Mouse (Mus musculus) limb, embryonic 14.5 days (tissue): ENCODE results near the gene Gm12184. TPM values are rescaled to one million over a fixed set of nuclear protein-coding genes. Genes with fewer than 3 reads are reported as not detected.

Source experiments
- ATAC-seq: fragments of 200-750 bp; cut with Nextera tagmentation; 2 replicates; pipeline ENCODE4 v1.8.0; 2017; ENCODE audit warnings: low read depth, moderate number of reproducible peaks, moderate TSS enrichment; ENCODE audit not compliant: low FRiP score
- DNase-seq: peaks from one replicate; pipeline ENCODE4 v3.0.0-alpha.2; 2015; ENCODE audit warnings: low spot score
- H3K27ac ChIP-seq: fragments of 300-500 bp; sonication (generic); replicated peaks from 2 replicates; pipeline ENCODE4 v1.5.1; 2014; ENCODE audit warnings: low read depth, mild to moderate bottlenecking, low read length, moderate library complexity, mixed read lengths
- H3K27me3 ChIP-seq: fragments of 300-500 bp; sonication (generic); 2 replicates; pipeline ENCODE4 v1.6.1; 2014; ENCODE audit warnings: low read length, mixed read lengths; ENCODE audit not compliant: control insufficient read depth, insufficient read depth
- H3K36me3 ChIP-seq: fragments of 300-500 bp; sonication (generic); 2 replicates; pipeline ENCODE4 v1.6.1; 2014; ENCODE audit warnings: mild to moderate bottlenecking, low read length, moderate library complexity, mixed read lengths; ENCODE audit not compliant: control insufficient read depth, insufficient read depth
- H3K4me1 ChIP-seq: fragments of 300-500 bp; sonication (generic); 2 replicates; pipeline ENCODE4 v1.6.1; 2014; ENCODE audit warnings: antibody characterized with exemption, low read length, mixed read lengths; ENCODE audit not compliant: control insufficient read depth, insufficient read depth
- H3K4me2 ChIP-seq: fragments of 300-500 bp; sonication (generic); replicated peaks from 2 replicates; pipeline ENCODE4 v1.6.1; 2014; ENCODE audit warnings: low read depth, mild to moderate bottlenecking, low read length, moderate library complexity; ENCODE audit not compliant: severe bottlenecking
- H3K4me3 ChIP-seq: fragments of 300-500 bp; sonication (generic); replicated peaks from 2 replicates; pipeline ENCODE4 v1.5.1; 2014; ENCODE audit warnings: low read length
- H3K9ac ChIP-seq: fragments of 300-500 bp; sonication (generic); 2 replicates; pipeline ENCODE4 v1.6.1; 2014; ENCODE audit warnings: mild to moderate bottlenecking, low read depth, low read length, moderate library complexity; ENCODE audit not compliant: severe bottlenecking
- H3K9me3 ChIP-seq: fragments of 300-500 bp; sonication (generic); 2 replicates; pipeline ENCODE4 v1.6.1; 2016; ENCODE audit warnings: low read length; ENCODE audit not compliant: control insufficient read depth
- POLR2A ChIP-seq: fragments of 200-500 bp; IDR thresholded peaks from 2 replicates; pipeline ENCODE4 v1.8.0; 2012; ENCODE audit warnings: inconsistent platforms, mild to moderate bottlenecking, moderate library complexity, borderline replicate concordance; ENCODE audit not compliant: insufficient read depth, insufficient read length; ENCODE audit errors: extremely low read depth
- WGBS: fragments of 180-500 bp; shearing (Covaris S2); extraction: QIAGEN DNeasy Blood & Tissue Kit; methylation state at CpG from one replicate; pipeline ENCODE4 v1.1.7; 2014; 5-methylcytosine and 5-hydroxymethylcytosine counted together
- polyA plus RNA-seq, 2 experiments: library from polyadenylated mRNA; depleted of rRNA in 1 of 2; stranded (reverse) in 1 of 2; unstranded in 1 of 2; fragments of >200 nt; fragmentation: Nextera tagmentation in 1 of 2; extraction: Ambion mirVana in 1 of 2; gene quantifications; 2 replicates each; pipeline versions ENCODE4 v1.2.1 to v1.2.3; 2012 to 2014

The Gm12184 gene
- polyA plus RNA-seq, 2 experiments: 7.9 to 55.1 TPM

- Histone ChIP-seq H3K4me2 (peak overlapping the region; percentile 40), H3K27ac (no peak overlapping the region), H3K36me3 (no peaks in the 10 kb centered on the region), H3K27me3 (no peaks in the 10 kb centered on the region), H3K4me3 (peak overlapping the region; percentile 18; the same call in 1 of the 2 replicates), H3K4me1 (0 out of 2 replicates have a peak, but pooled peaks cover 2% of the 10 kb centered on the region), H3K9me3 (no peaks in the 10 kb centered on the region), H3K9ac (no peak overlapping the region)
- 18% methylated on average over 20 of the region's 20 CpGs for WGBS
- ATAC-seq (peak; percentile 69; the same call in 1 of the 2 replicates), DNase-seq (peak; percentile 85)
- no peak for TF ChIP-seq POLR2A
Measured at GRCm38 (mm10) chr11:48789973-48790823, 36.3 kb downstream of the Gm12184 start.

- ATAC-seq: no peak
- Histone ChIP-seq H3K36me3 (no peaks in the 10 kb centered on the region), H3K4me3 (no peak overlapping the region), H3K9me3 (no peaks in the 10 kb centered on the region), H3K4me2 (no peak overlapping the region; the same call in 1 of the 2 replicates), H3K27ac (no peak overlapping the region), H3K27me3 (no peaks in the 10 kb centered on the region), H3K9ac (no peak overlapping the region), H3K4me1 (0 out of 2 replicates have a peak, but pooled peaks cover 2% of the 10 kb centered on the region)
- WGBS: 81% methylated on average over 5 of the region's 5 CpGs
- no peak for TF ChIP-seq POLR2A
- no peak for DNase-seq
Measured at GRCm38 (mm10) chr11:48789215-48789614, 37.2 kb downstream of the Gm12184 start.

- Histone ChIP-seq H3K36me3 (no peaks in the 10 kb centered on the region), H3K4me1 (0 out of 2 replicates have a peak, but pooled peaks cover 2% of the 10 kb centered on the region), H3K27ac (no peak overlapping the region), H3K9ac (peak overlapping the region; percentile 18; the same call in 1 of the 2 replicates), H3K27me3 (no peaks in the 10 kb centered on the region), H3K9me3 (no peaks in the 10 kb centered on the region), H3K4me3 (peak overlapping the region; percentile 32), H3K4me2 (peak overlapping the region; percentile 52)
- WGBS: 11% methylated on average over 16 of the region's 16 CpGs
- no peak for TF ChIP-seq POLR2A
- DNase-seq (peak; percentile 89), ATAC-seq (peak; percentile 31; the same call in 1 of the 2 replicates)
Measured at GRCm38 (mm10) chr11:48788311-48789089, 38.0 kb downstream of the Gm12184 start.

GRCm38 (mm10) chr11:48787455-48788211 is 38.8 kb downstream of the Gm12184 start:
- 45% methylated on average over 10 of the region's 10 CpGs for WGBS

More at GRCm38 (mm10) chr11:48787455-48788211, 38.8 kb downstream of the Gm12184 start:
- ATAC-seq: peak; percentile 46; the same call in 1 of the 2 replicates
- Histone ChIP-seq H3K36me3 (no peaks in the 10 kb centered on the region), H3K4me2 (peak overlapping the region; percentile 52), H3K27me3 (no peaks in the 10 kb centered on the region), H3K27ac (no peak overlapping the region), H3K9me3 (no peaks in the 10 kb centered on the region), H3K4me3 (peak overlapping the region; percentile 32), H3K4me1 (0 out of 2 replicates have a peak, but pooled peaks cover 2% of the 10 kb centered on the region), H3K9ac (0 out of 2 replicates have a peak overlapping the region, but pooled peaks have one; percentile 18)
- TF ChIP-seq POLR2A: no peak
- peak; percentile 27 for DNase-seq
